Mouse (Mus musculus) olfactory bulb, adult 2 months (tissue): ENCODE measurements around the gene Ppef2. TPM values are rescaled to one million over a fixed set of nuclear protein-coding genes. Genes with fewer than 3 reads are reported as not detected.

Source experiments
- H3K27ac ChIP-seq: fragments of 200-500 bp; 2 replicates; pipeline ENCODE4 v1.5.1; 2012; ENCODE audit warnings: low read depth, low read length; ENCODE audit not compliant: insufficient read depth
- H3K4me1 ChIP-seq: fragments of 200-500 bp; 2 replicates; pipeline ENCODE4 v1.6.1; 2012; ENCODE audit warnings: low read length; ENCODE audit not compliant: control insufficient read depth, insufficient read depth
- H3K4me3 ChIP-seq: fragments of 200-500 bp; 2 replicates; pipeline ENCODE4 v1.5.1; 2012; ENCODE audit warnings: mild to moderate bottlenecking, low read depth, low read length, moderate library complexity; ENCODE audit not compliant: insufficient read depth
- CTCF ChIP-seq: fragments of 200-500 bp; IDR thresholded peaks from 2 replicates; pipeline ENCODE4 v1.5.1; 2012; ENCODE audit warnings: low read depth, mild to moderate bottlenecking, low read length, moderate library complexity; ENCODE audit not compliant: insufficient read depth
- POLR2A ChIP-seq: fragments of 200-500 bp; IDR thresholded peaks from 2 replicates; pipeline ENCODE4 v1.6.1; 2012; ENCODE audit warnings: mild to moderate bottlenecking, low read depth, low read length, moderate library complexity; ENCODE audit not compliant: insufficient read depth
- WGBS: fragments of 180-500 bp; shearing (Covaris S2); methylation state at CpG from one replicate; pipeline ENCODE4 v1.1.7; 2018; 5-methylcytosine and 5-hydroxymethylcytosine counted together
- polyA plus RNA-seq: library from polyadenylated mRNA; stranded (reverse); fragments of >200 nt; gene quantifications from 2 replicates; pipeline ENCODE4 v1.2.4, GENCODE M21; 2012; ENCODE audit warnings: low replicate concordance; ENCODE audit not compliant: missing spikeins, insufficient read depth, insufficient read length

The Ppef2 gene
- polyA plus RNA-seq, 1 experiment, result not detected

- 4% methylated on average over 54 of the region's 54 CpGs for WGBS
- no peak for TF ChIP-seq CTCF
- TF ChIP-seq POLR2A, result no peak
- H3K4me1 ChIP-seq, result peaks cover 8% of the 10 kb centered on the region; the same call in 1 of the 2 replicates
- peak within 1 kb of the TSS; percentile 95 for H3K4me3 ChIP-seq
- H3K27ac ChIP-seq, result peak within 1 kb of the TSS; percentile 16; the same call in 1 of the 2 replicates
Observed at GRCm38 (mm10) chr5:92277437-92278394, 21.6 kb upstream of the Ppef2 start, which contains the start of gene Naaa. TSS of gene Naaa (minus strand) at chr5:92278170.

- Histone ChIP-seq H3K4me1 (no peaks in the 10 kb centered on the region), H3K27ac (no peak overlapping the region), H3K4me3 (no peak overlapping the region)
- 90% methylated on average over 7 of the region's 7 CpGs for WGBS
- TF ChIP-seq CTCF (no peak), POLR2A (no peak)
Observed at GRCm38 (mm10) chr5:92270496-92270895, 14.4 kb upstream of the Ppef2 start.

GRCm38 (mm10) chr5:92263761-92264359 is 7.8 kb upstream of the Ppef2 start:
- H3K4me1 ChIP-seq, result peaks cover 3% of the 10 kb centered on the region
- H3K27ac ChIP-seq, result no peak overlapping the region
- no peak for TF ChIP-seq POLR2A
- TF ChIP-seq CTCF, result no peak
- no peak overlapping the region for H3K4me3 ChIP-seq
- 25% methylated on average over 4 of the region's 4 CpGs for WGBS

- Histone ChIP-seq H3K27ac (no peak overlapping the region), H3K4me3 (no peak overlapping the region), H3K4me1 (peaks cover 3% of the 10 kb centered on the region)
- TF ChIP-seq POLR2A (no peak), CTCF (no peak)
- WGBS, result 85% methylated on average over 8 of the region's 8 CpGs
Observed at GRCm38 (mm10) chr5:92262646-92263045, 6.6 kb upstream of the Ppef2 start.

- H3K4me3 ChIP-seq, result no peak overlapping the region
- H3K27ac ChIP-seq, result no peak overlapping the region
- 78% methylated on average over 6 of the region's 6 CpGs for WGBS
- H3K4me1 ChIP-seq, result 0 out of 2 replicates have a peak, but pooled peaks cover 3% of the 10 kb centered on the region
- no peak for TF ChIP-seq CTCF
- no peak for TF ChIP-seq POLR2A
Observed at GRCm38 (mm10) chr5:92254476-92254875, 1.6 kb downstream of the Ppef2 start.

DNA sequence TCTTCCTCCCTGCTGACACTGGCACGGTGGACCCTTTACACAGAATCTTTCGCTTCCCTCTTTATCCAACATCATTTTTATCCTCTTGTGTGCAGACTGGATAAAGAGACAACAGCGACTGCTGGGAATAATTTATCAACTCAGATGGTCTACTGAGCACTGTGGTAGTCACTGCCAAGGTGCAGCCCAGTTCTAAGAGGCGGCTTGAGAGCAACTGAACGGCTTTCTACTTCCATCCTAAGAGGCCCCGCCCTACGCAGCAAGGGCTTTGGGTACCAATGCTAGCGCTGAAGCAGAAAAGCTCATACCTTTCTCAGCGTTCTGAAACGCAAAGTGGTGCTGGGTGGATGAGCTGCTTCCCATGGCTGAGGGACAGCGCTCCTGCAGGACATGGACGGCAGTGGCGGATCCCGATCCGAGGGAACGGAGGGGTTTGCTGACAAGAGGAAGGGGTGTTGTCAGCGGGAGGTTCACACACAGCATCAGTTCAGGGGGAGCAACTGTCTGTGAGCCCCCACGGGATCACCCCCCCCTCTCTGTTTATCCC is 3.2 kb downstream of the Ppef2 start:
- 20% methylated on average over 18 of the region's 18 CpGs for WGBS
- Histone ChIP-seq H3K4me1 (0 out of 2 replicates have a peak, but pooled peaks cover 3% of the 10 kb centered on the region), H3K27ac (no peak overlapping the region), H3K4me3 (no peak overlapping the region)
- peak; percentile 28; the same call in 1 of the 2 replicates for TF ChIP-seq CTCF
- no peak for TF ChIP-seq POLR2A

DNA sequence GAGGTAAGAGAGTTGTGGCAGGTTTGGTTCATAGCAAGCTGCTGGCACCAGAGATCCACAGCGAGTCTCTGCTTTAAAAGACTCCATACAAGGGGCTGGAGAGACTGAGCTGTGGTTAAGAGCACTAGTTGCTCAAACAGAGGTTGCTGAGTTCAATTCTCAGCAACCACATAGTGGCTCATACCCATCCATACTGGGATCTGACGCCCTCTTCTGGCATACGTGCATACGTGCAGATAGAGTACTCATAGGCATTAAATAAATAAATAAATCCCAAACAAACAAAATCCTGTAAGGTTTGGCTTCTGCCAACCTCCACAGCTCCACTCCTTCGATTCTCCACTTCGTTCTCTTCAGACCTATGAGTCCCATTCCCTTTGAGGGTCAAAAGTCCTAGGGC is 4.0 kb downstream of the Ppef2 start:
- H3K4me3 ChIP-seq, result no peak overlapping the region
- TF ChIP-seq POLR2A (no peak), CTCF (no peak)
- H3K27ac ChIP-seq, result no peak overlapping the region
- H3K4me1 ChIP-seq, result 0 out of 2 replicates have a peak, but pooled peaks cover 3% of the 10 kb centered on the region
- 95% methylated on average over 6 of the region's 6 CpGs for WGBS

DNA sequence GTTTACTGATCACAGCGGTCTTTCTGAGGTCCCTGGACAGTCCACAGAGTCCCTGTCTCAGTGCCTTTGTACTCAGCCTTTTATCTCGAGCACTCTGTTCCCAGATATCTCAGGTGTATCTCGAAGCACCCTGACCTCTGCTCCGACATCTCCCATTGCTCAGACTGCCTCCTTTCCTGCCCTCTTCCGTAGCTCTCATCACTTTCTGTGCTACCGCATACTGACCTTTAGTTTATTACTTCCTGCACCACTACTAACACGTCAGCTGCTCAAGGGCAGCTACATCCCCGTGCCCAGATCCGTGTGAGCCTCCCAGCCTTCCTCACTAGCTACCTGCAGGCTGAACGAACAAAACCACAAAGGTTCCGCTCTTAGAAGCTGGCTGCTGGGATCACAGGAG is 7.5 kb downstream of the Ppef2 start:
- Histone ChIP-seq H3K4me3 (no peak overlapping the region), H3K27ac (no peak overlapping the region), H3K4me1 (0 out of 2 replicates have a peak, but pooled peaks cover 3% of the 10 kb centered on the region)
- TF ChIP-seq CTCF, result no peak
- TF ChIP-seq POLR2A, result no peak
- 90% methylated on average over 11 of the region's 11 CpGs for WGBS

DNA sequence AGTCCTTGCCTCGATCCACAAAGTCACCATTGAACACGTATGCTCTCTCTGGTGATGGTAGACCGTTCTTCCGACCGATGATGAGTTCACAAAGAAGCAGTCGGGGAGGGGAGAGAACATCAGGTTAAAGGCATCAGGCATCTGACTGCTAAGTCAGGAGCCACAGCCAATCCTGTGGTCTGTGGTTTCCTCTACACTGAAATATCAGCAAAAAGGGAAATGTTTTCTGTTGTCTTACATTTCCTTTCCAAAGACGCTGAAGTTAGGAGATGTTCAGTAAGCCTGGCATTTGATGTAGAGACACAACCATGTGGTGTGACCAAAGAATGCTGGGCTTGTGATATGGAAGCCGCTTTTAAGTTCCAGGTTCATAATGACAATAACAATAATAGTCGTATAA is 10.6 kb downstream of the Ppef2 start:
- WGBS, result 92% methylated on average over 9 of the region's 9 CpGs
- Histone ChIP-seq H3K4me1 (no peaks in the 10 kb centered on the region), H3K4me3 (no peak overlapping the region), H3K27ac (no peak overlapping the region)
- TF ChIP-seq CTCF (no peak), POLR2A (no peak)
